Mouse (Mus musculus) limb, embryonic 10.5 days (tissue): ENCODE measurements around the gene Dppa4. TPM values are rescaled to one million over a fixed set of nuclear protein-coding genes. Genes with fewer than 3 reads are reported as not detected.

Experiments used
- DNase-seq: peaks from one replicate; pipeline ENCODE4 v3.0.0-alpha.2; 2017; ENCODE audit warnings: low spot score
- H3K27ac ChIP-seq: fragments of 300-500 bp; sonication (generic); 2 replicates; pipeline ENCODE4 v1.5.1; 2016; ENCODE audit warnings: mild to moderate bottlenecking
- H3K27me3 ChIP-seq: fragments of 300-500 bp; sonication (generic); 2 replicates; pipeline ENCODE4 v1.6.1; 2016; ENCODE audit warnings: low read depth, mild to moderate bottlenecking; ENCODE audit not compliant: poor library complexity, severe bottlenecking
- H3K36me3 ChIP-seq: fragments of 300-500 bp; sonication (generic); 2 replicates; pipeline ENCODE4 v1.6.1; 2016; ENCODE audit warnings: mild to moderate bottlenecking, moderate library complexity
- H3K4me1 ChIP-seq: fragments of 300-500 bp; sonication (generic); 2 replicates; pipeline ENCODE4 v1.6.1; 2016
- H3K4me3 ChIP-seq: fragments of 300-500 bp; sonication (generic); 2 replicates; pipeline ENCODE4 v1.5.1; 2016; ENCODE audit warnings: mild to moderate bottlenecking, moderate library complexity
- H3K9me3 ChIP-seq: fragments of 300-500 bp; sonication (generic); replicated peaks from 2 replicates; pipeline ENCODE4 v1.6.1; 2016; ENCODE audit warnings: mild to moderate bottlenecking
- WGBS: fragments of 180-500 bp; shearing (Covaris S2); methylation state at CpG from one replicate; pipeline ENCODE4 v1.1.7; 2016; 5-methylcytosine and 5-hydroxymethylcytosine counted together
- polyA plus RNA-seq: library from polyadenylated mRNA; unstranded; fragments of >200 nt; fragmentation: Nextera tagmentation; extraction: Ambion mirVana; gene quantifications from 2 replicates; pipeline ENCODE4 v1.2.1, GENCODE M21; 2016

Dppa4 gene
- polyA plus RNA-seq, result not detected in 2 replicates

DNA sequence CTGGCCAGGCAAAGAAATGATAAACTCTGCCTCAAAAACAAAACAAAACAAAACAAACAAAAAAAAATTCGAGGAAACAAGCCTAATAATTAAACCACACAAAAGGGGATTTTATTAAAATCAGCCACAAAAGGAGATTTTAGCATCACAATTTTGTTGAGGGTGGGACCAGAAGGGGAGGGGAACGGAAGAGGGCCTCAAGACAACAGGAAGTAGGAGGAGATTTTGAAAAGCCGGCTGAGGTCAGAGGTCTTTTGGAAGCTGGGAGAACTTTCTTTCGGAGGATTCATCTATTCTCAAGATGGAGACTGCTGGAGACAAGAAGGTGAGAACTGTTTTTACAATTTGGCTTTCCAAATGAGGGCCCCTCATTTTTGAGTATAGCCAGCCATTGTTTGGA, at the start of gene Dppa4:
Gene Dppa4 (plus strand): TSS at position 217 of the 400 bp plus-strand sequence.
- H3K36me3 ChIP-seq, result no peaks in the 10 kb centered on the region
- H3K27me3 ChIP-seq, result no peaks in the 10 kb centered on the region
- no peak within 1 kb of the TSS for H3K4me3 ChIP-seq
- H3K9me3 ChIP-seq, result no peaks in the 10 kb centered on the region
- no peak within 1 kb of the TSS for H3K27ac ChIP-seq
- WGBS, result 86% methylated on average over 4 of the region's 4 CpGs
- no peaks in the 10 kb centered on the region for H3K4me1 ChIP-seq
- DNase-seq, result no peak

DNA sequence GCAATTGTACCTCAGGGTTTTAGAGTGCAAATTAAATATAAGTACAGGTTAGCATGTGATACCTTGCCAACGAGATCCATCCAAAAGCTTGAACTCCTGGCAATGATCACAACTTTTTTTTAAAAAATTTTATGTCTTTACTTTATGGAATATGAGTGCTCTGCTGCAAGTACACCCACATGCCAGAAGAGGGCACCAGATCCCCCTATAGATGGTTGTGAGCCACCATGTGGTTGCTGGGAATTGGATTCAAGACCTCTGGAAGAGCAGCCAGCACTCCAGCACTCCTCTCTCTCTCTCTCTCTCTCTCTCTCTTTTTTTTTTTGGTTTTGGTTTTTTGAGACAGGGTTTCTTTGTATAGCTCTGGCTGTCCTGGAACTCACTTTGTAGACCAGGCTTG, 48.5 kb upstream of the Dppa4 start:
- no peaks in the 10 kb centered on the region for H3K36me3 ChIP-seq
- no peak overlapping the region for H3K4me3 ChIP-seq
- whole genome bisulfite sequencing, result 96% methylated on average over 1 of the region's 1 CpGs
- no peaks in the 10 kb centered on the region for H3K4me1 ChIP-seq
- no peak overlapping the region for H3K27ac ChIP-seq
- no peak for DNase-seq
- H3K27me3 ChIP-seq, result no peaks in the 10 kb centered on the region
- H3K9me3 ChIP-seq, result no peaks in the 10 kb centered on the region

DNA sequence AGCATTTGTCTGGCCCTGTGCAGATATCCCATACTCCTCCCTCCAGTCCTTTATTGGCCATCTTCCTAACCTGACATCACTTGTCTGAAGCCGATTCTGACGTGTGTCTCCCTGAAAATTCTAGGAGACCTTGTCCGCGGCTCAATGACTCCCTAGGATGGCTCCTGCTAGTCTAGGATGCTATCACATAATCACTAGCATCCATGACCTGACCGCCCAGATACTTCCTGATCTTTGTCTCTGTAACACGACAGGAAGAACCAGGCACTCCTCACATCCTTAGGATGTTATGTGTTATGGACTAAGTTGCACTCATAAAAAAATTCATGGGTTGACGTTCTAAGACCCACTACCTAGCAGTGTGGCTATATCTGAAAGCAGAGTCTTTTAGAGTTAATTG, 45.9 kb upstream of the Dppa4 start:
- Histone ChIP-seq H3K27ac (no peak overlapping the region), H3K27me3 (no peaks in the 10 kb centered on the region), H3K4me1 (no peaks in the 10 kb centered on the region), H3K9me3 (no peaks in the 10 kb centered on the region), H3K36me3 (no peaks in the 10 kb centered on the region), H3K4me3 (no peak overlapping the region)
- no peak for DNase-seq
- 90% methylated on average over 7 of the region's 7 CpGs for WGBS

DNA sequence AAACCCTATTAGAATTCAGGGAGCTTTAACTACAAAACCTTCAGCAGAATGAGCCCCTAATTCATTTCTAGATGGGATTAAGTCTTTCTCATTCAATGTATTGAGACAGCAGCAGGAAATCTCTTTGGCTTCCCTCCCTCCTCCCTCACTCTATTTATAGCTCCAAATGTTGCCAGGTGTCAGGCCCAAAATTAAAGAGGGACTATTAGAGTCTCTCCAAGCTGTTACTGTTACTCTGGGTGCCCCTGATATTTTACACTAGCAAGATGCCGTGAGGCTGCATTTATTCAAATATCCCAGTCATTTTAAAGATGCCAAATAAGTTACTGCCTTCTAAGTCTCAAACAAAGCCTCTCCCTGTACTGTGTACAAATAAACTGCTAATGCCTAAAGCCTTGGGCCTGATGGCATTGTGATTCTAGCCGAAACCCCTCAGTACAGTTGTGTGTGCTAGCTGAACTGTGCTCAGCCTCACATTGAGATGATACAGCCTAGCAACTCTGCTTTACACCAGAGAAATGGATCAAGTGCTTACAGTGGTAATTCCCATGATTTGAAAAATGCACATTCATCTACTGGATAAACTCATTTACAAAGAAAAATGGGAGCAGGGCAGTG, 36.4 kb upstream of the Dppa4 start:
- no peaks in the 10 kb centered on the region for H3K9me3 ChIP-seq
- no peaks in the 10 kb centered on the region for H3K36me3 ChIP-seq
- H3K27me3 ChIP-seq, result no peaks in the 10 kb centered on the region
- H3K27ac ChIP-seq, result no peak overlapping the region
- 85% methylated on average over 2 of the region's 2 CpGs for WGBS
- no peaks in the 10 kb centered on the region for H3K4me1 ChIP-seq
- no peak for DNase-seq
- H3K4me3 ChIP-seq, result no peak overlapping the region

DNA sequence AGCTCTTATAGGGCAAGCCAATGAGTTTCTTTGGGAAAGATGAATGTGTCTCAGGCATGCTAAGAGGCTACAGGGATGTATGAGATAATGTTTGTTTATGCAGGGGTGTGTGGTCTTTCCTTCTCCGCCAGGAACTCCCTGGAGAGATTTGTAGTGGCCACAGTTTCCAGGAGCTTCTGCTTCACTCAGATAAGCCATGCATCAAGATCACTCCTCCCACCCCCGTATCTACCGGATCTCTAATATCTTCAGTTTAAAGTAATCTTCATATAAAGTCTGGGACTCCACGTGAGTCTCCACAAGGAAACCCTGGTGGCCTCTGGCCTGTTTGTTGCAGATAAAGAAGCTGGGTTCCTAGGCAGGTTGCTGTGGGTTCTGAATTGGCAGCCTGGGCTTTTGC, 30.7 kb upstream of the Dppa4 start:
- Histone ChIP-seq H3K36me3 (no peaks in the 10 kb centered on the region), H3K4me1 (no peaks in the 10 kb centered on the region), H3K27me3 (no peaks in the 10 kb centered on the region), H3K4me3 (no peak overlapping the region), H3K27ac (no peak overlapping the region), H3K9me3 (no peaks in the 10 kb centered on the region)
- DNase-seq, result no peak
- 74% methylated on average over 4 of the region's 4 CpGs for WGBS

DNA sequence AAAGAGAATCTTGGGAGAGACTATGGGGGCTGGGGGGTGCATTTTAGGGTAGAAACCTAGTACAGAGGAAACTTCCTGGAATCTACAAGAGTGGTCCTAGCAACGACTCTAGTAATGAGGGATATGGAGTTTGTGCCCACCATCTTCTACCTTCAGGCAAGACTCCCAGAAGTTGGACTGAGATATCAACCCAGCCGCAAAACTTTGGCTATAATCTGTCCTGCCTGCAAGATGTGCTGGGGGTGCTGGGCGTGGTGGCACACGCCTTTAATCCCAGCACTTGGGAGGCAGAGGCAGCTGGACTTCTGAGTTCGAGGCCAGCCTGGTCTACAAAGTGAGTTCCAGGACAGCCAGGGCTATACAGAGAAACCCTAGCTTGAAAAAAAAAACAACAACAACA, 28.9 kb upstream of the Dppa4 start:
- no peaks in the 10 kb centered on the region for H3K27me3 ChIP-seq
- no peaks in the 10 kb centered on the region for H3K4me1 ChIP-seq
- H3K4me3 ChIP-seq, result no peak overlapping the region
- H3K36me3 ChIP-seq, result no peaks in the 10 kb centered on the region
- H3K27ac ChIP-seq, result no peak overlapping the region
- 87% methylated on average over 5 of the region's 5 CpGs for WGBS
- no peaks in the 10 kb centered on the region for H3K9me3 ChIP-seq
- no peak for DNase-seq

DNA sequence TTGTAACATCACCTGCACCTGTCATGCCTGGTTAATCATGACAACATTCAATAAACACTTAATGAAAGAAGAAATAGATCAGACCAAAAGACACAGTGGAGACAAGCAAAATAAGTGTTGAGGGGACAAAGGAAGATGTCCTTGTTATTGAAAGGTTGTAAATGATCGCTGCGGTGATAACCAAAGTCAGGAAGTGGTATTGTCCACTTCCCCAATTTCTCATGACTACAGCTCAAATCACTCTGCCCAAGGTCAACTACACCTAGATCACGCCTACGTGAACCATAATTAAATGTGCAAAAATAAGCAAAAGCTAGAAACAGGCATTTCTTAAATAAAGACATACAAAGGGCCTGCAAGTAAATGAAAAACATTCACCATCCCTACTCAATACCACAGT, 24.0 kb upstream of the Dppa4 start:
- Histone ChIP-seq H3K27me3 (no peaks in the 10 kb centered on the region), H3K27ac (no peak overlapping the region), H3K9me3 (no peaks in the 10 kb centered on the region), H3K36me3 (no peaks in the 10 kb centered on the region), H3K4me1 (no peaks in the 10 kb centered on the region), H3K4me3 (no peak overlapping the region)
- WGBS, result 95% methylated on average over 4 of the region's 4 CpGs
- DNase-seq, result no peak

DNA sequence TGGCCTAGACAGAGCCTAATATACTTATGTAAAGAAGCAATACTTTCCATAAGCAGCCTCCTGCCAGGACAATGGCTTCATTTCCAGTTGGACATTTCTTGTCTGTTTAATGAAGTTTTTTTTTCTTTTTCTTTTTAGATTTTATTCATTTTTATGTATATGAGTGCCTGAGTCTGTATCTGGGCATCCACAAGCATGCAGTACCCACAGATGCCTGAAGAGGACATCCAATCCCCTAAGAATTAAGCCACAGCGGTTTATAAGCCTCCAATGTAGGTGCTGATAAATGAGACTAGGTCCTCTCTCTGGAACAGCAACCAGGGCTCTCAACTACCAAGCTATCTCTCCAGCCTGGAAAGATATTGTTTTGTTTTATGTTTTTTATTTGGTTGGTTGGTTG, 20.6 kb upstream of the Dppa4 start:
- DNase-seq, result no peak
- Histone ChIP-seq H3K27me3 (no peaks in the 10 kb centered on the region), H3K27ac (no peak overlapping the region), H3K36me3 (no peaks in the 10 kb centered on the region), H3K4me1 (no peaks in the 10 kb centered on the region), H3K9me3 (no peaks in the 10 kb centered on the region), H3K4me3 (no peak overlapping the region)
- 79% methylated on average over 1 of the region's 1 CpGs for WGBS

DNA sequence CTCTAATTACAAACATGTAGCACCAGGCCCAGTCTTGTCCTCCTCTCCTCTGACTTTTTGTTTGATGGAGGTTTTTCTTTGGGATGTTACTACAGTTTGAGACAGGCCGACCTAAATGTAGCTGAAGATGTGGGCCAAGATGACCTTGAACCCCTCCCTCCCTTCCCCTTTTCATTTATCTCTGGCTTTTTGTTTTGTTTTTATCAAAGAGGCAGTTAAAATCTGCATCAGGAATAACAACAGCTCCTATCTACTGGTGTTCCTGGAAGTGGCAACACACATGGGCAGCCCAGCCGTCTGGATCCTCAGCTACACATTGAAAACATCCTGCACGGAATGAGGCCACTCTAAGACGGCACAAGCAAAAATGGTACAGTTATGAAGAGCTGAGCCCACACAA, 17.7 kb upstream of the Dppa4 start:
- DNase-seq, result no peak
- Histone ChIP-seq H3K4me3 (no peak overlapping the region), H3K4me1 (no peaks in the 10 kb centered on the region), H3K27me3 (no peaks in the 10 kb centered on the region), H3K36me3 (no peaks in the 10 kb centered on the region), H3K27ac (no peak overlapping the region), H3K9me3 (no peaks in the 10 kb centered on the region)
- WGBS, result 93% methylated on average over 4 of the region's 4 CpGs

DNA sequence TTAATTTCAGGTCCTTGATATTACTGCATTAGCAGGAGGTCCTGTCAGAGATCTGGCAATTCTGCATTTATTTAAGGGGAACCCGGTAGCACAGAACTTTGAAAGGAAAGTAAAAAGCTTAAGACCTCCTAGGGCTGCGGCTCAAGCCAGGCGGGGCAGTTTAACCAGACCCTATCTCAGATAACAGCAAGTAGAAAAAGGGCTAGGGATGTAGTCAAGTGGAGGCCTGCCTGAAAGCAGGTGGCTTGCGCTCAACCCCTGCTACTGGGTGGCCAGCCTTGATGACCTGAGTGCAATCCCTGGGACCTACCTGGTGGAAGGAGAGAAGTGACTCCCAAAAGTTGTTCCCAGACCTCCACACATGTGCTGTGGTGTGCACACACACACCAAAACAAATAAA, 6.6 kb upstream of the Dppa4 start:
- 80% methylated on average over 4 of the region's 4 CpGs for WGBS
- no peak for DNase-seq
- H3K4me1 ChIP-seq, result no peaks in the 10 kb centered on the region
- H3K4me3 ChIP-seq, result no peak overlapping the region
- no peaks in the 10 kb centered on the region for H3K9me3 ChIP-seq
- H3K27me3 ChIP-seq, result no peaks in the 10 kb centered on the region
- no peaks in the 10 kb centered on the region for H3K36me3 ChIP-seq
- no peak overlapping the region for H3K27ac ChIP-seq

DNA sequence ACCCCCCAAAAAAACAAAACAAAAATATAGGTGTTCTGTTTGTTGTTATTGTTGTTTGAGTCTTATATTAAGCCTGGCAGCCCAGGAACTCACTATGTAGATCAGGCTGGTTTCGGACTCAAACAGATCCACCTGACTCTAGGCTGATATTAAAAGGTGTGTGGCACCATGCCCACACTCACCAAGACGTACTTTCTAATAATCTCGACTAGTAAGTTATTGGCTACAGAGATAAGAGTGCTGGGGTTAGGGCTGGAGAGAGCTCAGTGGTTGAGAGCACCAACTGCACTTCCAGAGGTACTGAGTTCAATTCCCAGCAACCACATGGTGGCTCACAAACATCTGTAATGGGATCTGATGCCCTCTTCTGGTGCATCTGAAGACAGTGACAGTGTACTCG, 2.6 kb upstream of the Dppa4 start:
- no peak overlapping the region for H3K27ac ChIP-seq
- H3K9me3 ChIP-seq, result no peaks in the 10 kb centered on the region
- WGBS, result 90% methylated on average over 4 of the region's 4 CpGs
- H3K4me1 ChIP-seq, result no peaks in the 10 kb centered on the region
- no peak for DNase-seq
- H3K4me3 ChIP-seq, result no peak overlapping the region
- H3K36me3 ChIP-seq, result no peaks in the 10 kb centered on the region
- H3K27me3 ChIP-seq, result no peaks in the 10 kb centered on the region

DNA sequence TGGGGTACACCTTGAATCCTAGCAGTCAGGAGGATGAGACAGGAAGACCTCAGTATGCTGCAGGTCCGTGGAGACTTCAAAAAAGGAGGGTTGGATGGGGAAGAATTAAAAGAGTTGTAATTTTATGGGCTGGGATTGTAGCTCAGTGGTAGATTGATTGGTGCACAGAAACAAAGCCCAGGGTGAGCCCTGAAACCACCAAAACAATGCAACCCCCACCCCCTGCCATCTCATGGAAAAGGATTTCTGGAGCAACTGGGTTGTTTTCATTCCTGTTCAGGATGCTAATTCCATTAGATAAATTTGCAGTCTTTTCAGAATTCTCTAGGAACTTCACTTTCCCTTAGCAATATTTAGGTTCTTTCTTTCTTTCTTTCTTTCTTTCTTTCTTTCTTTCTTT, 732 bp upstream of the Dppa4 start:
- Histone ChIP-seq H3K4me1 (no peaks in the 10 kb centered on the region), H3K27me3 (no peaks in the 10 kb centered on the region), H3K4me3 (no peak overlapping the region), H3K9me3 (no peaks in the 10 kb centered on the region), H3K36me3 (no peaks in the 10 kb centered on the region), H3K27ac (no peak overlapping the region)
- no peak for DNase-seq
- whole genome bisulfite sequencing, result 74% methylated on average over 1 of the region's 1 CpGs

DNA sequence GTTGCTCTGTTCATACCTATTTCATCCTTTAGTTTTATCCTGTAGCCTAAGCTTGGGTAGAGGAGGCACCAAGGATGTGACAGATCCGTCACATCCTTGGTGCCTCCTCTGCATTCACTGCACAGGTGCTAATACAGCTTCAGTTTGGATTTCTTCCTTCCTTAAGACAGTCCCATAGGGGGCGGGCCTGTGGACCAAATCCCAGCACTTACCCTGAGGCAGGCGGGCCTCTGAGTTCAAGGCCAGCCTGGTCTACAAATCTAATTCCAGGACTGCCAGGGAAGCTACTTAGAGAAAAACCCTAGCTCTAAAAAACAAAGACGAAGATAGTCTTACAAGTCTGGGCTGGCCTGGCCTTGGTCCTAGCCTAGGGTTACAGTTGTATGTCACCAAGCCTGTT, 2.0 kb downstream of the Dppa4 start:
- H3K9me3 ChIP-seq, result no peaks in the 10 kb centered on the region
- H3K27me3 ChIP-seq, result no peaks in the 10 kb centered on the region
- no peaks in the 10 kb centered on the region for H3K36me3 ChIP-seq
- no peaks in the 10 kb centered on the region for H3K4me1 ChIP-seq
- DNase-seq, result no peak
- H3K27ac ChIP-seq, result no peak overlapping the region
- H3K4me3 ChIP-seq, result no peak overlapping the region
- WGBS, result 91% methylated on average over 4 of the region's 4 CpGs

DNA sequence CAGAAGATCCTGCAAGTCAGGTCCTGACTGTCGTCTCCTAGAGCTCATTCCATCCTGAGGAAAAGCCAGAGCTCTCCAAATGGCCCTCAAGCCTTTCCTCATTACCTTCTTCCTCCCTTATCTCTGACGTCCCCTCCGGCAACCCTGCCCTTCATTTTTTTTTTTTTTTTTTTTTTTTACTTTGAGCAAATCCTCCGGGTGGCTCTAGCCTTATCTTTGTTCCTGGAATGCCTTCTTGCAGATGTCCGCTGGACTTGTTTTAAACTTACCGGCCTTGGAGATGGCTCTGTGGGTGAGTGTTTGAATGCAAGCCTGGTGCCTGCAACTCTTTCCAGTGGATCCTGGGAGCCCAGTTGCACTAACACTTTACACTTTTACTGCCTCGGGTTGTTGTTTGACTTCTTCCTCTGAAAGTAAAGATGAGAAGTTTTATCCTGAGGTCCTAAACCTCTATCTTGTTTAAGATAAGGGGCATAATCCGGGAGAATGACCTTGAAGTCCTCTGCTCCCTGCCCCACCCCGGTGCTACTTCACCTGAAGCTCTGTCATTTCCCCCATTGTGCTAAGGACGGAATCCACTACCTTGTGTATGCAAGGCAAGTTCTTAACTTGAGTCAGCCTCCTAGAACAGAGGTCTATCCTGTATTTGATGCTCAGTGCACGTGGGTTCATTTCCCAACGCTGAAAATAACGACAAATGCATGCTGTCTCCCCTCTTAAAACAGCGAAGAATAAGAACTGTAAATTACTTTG, 14.0 kb downstream of the Dppa4 start:
- DNase-seq, result no peak
- Histone ChIP-seq H3K27ac (no peak overlapping the region), H3K9me3 (no peaks in the 10 kb centered on the region), H3K4me1 (no peaks in the 10 kb centered on the region), H3K36me3 (no peaks in the 10 kb centered on the region), H3K27me3 (no peaks in the 10 kb centered on the region), H3K4me3 (no peak overlapping the region)
- WGBS, result 63% methylated on average over 14 of the region's 14 CpGs
